Mouse (Mus musculus): ENCODE measurements at regions not wholly inside any gene's neighbourhood (a gene's known extent, or its start where the extent isn't known, plus 50 kb on each side); places are given as distances from the start of the nearest gene placed in this dataset.

DNA sequence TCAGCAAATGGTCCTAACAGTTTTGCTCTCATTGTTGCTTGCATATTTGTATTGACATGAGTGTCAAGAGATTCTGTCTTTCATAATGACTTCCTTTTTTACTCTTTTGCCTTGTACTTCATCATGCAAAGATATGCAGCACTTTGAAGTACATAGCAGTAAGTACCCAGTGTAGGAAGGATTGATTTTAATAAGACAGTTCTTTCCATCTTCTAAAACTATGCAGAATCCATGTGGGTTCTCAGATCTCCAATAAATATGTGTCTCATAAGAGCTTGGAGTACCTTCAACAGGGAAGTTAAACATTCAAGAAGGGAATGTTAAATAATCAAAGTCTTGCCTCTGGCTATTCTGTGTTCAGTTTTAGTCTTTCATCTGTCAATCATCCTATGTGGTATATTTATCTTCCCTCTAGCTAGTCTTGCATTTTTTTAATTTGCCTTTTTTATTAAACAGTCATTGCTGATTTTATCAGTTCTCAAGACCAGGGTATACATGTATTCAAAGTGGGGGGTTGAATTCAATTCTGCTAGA, 926.1 kb downstream of the Slitrk1 start:
- Histone ChIP-seq H3K9me3 (ENCODE audit: control insufficient read depth, low read length) (no peaks in the 10 kb centered on the region), H3K9ac (ENCODE audit: low read depth, low read length, severe bottlenecking) (no peak overlapping the region), H3K27me3 (ENCODE audit: control insufficient read depth, insufficient read depth, low read length) (no peaks in the 10 kb centered on the region), H3K4me1 (ENCODE audit: control insufficient read depth, insufficient read depth, low read length) (no peaks in the 10 kb centered on the region), H3K36me3 (ENCODE audit: control insufficient read depth, insufficient read depth, low read length) (no peaks in the 10 kb centered on the region), H3K27ac (replicated peaks; ENCODE audit: low read depth, low read length) (no peak overlapping the region), H3K4me3 (replicated peaks; ENCODE audit: low read length) (no peak overlapping the region), H3K4me2 (replicated peaks; ENCODE audit: low read depth, low read length, severe bottlenecking) (no peak overlapping the region)
- DNase-seq (ENCODE audit: low spot score) (no peak), ATAC-seq (ENCODE audit: low FRiP score, low read depth) (no peak)
- no peak for TF ChIP-seq POLR2A (IDR thresholded peaks at IDR 0.05; ENCODE audit: borderline replicate concordance, extremely low read depth, insufficient read depth, insufficient read length)

DNA sequence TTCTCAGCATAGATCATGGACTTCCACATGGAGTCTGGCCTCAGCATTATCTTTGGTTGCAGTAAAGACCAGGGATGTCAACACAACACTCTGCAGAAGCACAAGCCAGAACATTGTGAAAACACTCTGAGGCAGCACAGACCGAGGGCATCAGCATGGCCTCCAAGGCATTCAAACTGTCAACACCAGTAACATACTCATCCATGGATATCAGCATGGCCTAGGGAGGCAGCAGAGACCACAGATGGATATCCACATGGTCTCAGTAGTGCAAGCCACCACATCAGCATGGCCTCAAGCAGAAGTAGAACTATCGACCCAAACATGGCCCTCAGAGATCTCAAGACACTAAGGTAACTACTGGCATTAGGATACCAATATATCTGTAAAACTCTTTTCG, 935.8 kb downstream of the Slitrk1 start:
- ATAC-seq (ENCODE audit: low FRiP score, low read depth) (no peak), DNase-seq (ENCODE audit: low spot score) (no peak)
- WGBS, result 83% methylated on average over 3 of the region's 3 CpGs

DNA sequence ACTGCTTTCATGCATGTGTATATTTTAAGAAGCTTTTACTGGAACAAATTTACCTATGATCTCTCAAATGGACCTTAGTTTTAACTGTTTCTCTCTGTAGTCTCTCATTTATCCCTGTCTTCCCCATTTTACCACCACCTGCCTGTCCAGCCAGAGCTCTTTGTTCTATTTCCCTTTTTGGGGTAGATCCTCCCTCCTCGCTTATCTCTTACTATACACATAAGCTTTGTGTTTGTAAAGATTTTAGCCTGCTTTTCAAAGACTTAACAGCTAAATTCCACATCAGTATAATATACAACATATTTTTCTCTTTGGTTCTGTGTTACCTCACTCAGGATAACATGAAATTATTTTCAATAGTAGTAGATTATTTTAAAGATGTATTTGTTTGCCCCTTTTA, 961.9 kb downstream of the Slitrk1 start:
- WGBS, result 79% methylated on average over 1 of the region's 1 CpGs
- no peak for TF ChIP-seq POLR2A (IDR thresholded peaks at IDR 0.05; ENCODE audit: borderline replicate concordance, extremely low read depth, insufficient read depth, insufficient read length)

More for the DNA sequence above, 935.8 kb downstream of the Slitrk1 start:
- H3K27ac ChIP-seq (replicated peaks; ENCODE audit: low read depth, low read length), result no peak overlapping the region
- no peak for TF ChIP-seq POLR2A (IDR thresholded peaks at IDR 0.05; ENCODE audit: borderline replicate concordance, extremely low read depth, insufficient read depth, insufficient read length)
- H3K4me1 ChIP-seq (ENCODE audit: control insufficient read depth, insufficient read depth, low read length), result no peaks in the 10 kb centered on the region
- H3K9me3 ChIP-seq (ENCODE audit: control insufficient read depth, low read length), result no peaks in the 10 kb centered on the region
- H3K4me3 ChIP-seq (replicated peaks; ENCODE audit: low read length), result no peak overlapping the region
- no peaks in the 10 kb centered on the region for H3K27me3 ChIP-seq (ENCODE audit: control insufficient read depth, insufficient read depth, low read length)
- H3K9ac ChIP-seq (ENCODE audit: low read depth, low read length, severe bottlenecking), result no peak overlapping the region
- no peaks in the 10 kb centered on the region for H3K36me3 ChIP-seq (ENCODE audit: control insufficient read depth, insufficient read depth, low read length)
- H3K4me2 ChIP-seq (replicated peaks; ENCODE audit: low read depth, low read length, severe bottlenecking), result no peak overlapping the region

DNA sequence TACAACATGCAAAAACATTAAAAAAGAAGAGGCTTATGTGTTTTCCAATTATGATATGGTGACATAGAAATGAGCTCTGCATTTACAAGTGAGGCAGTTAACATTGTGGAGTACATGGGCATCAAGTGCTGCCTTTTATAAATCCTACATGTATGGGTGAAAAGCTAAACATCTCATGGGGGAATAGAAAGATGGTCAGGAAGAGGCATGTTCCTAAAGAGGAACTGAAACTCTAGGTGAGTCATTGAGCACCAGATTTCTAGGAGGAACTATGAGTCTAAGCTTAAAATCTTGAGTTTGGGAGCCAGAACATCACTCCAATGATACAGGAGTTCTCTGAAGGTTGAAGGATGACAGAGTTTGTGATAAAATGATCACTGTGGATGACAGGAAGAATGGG, 1010.2 kb downstream of the Slitrk1 start:
- no peak for TF ChIP-seq POLR2A (IDR thresholded peaks at IDR 0.05; ENCODE audit: borderline replicate concordance, extremely low read depth, insufficient read depth, insufficient read length)
- no peak for ATAC-seq (ENCODE audit: low FRiP score, low read depth)
- H3K4me2 ChIP-seq (replicated peaks; ENCODE audit: low read depth, low read length, severe bottlenecking), result no peak overlapping the region
- H3K4me1 ChIP-seq (ENCODE audit: control insufficient read depth, insufficient read depth, low read length), result no peaks in the 10 kb centered on the region
- no peak overlapping the region for H3K9ac ChIP-seq (ENCODE audit: low read depth, low read length, severe bottlenecking)
- H3K27ac ChIP-seq (replicated peaks; ENCODE audit: low read depth, low read length), result no peak overlapping the region
- H3K27me3 ChIP-seq (ENCODE audit: control insufficient read depth, insufficient read depth, low read length), result no peaks in the 10 kb centered on the region
- DNase-seq (ENCODE audit: low spot score), result no peak
- H3K9me3 ChIP-seq (ENCODE audit: control insufficient read depth, low read length), result no peaks in the 10 kb centered on the region
- H3K36me3 ChIP-seq (ENCODE audit: control insufficient read depth, insufficient read depth, low read length), result no peaks in the 10 kb centered on the region
- H3K4me3 ChIP-seq (replicated peaks; ENCODE audit: low read length), result no peak overlapping the region

More for the DNA sequence above, 961.9 kb downstream of the Slitrk1 start:
- no peak for ATAC-seq (ENCODE audit: low FRiP score, low read depth)
- no peak overlapping the region for H3K27ac ChIP-seq (replicated peaks; ENCODE audit: low read depth, low read length)
- no peaks in the 10 kb centered on the region for H3K9me3 ChIP-seq (ENCODE audit: control insufficient read depth, low read length)
- no peaks in the 10 kb centered on the region for H3K27me3 ChIP-seq (ENCODE audit: control insufficient read depth, insufficient read depth, low read length)
- H3K4me2 ChIP-seq (replicated peaks; ENCODE audit: low read depth, low read length, severe bottlenecking), result no peak overlapping the region
- H3K4me3 ChIP-seq (replicated peaks; ENCODE audit: low read length), result no peak overlapping the region
- no peaks in the 10 kb centered on the region for H3K4me1 ChIP-seq (ENCODE audit: control insufficient read depth, insufficient read depth, low read length)
- no peak for DNase-seq (ENCODE audit: low spot score)
- no peaks in the 10 kb centered on the region for H3K36me3 ChIP-seq (ENCODE audit: control insufficient read depth, insufficient read depth, low read length)
- no peak overlapping the region for H3K9ac ChIP-seq (ENCODE audit: low read depth, low read length, severe bottlenecking)

DNA sequence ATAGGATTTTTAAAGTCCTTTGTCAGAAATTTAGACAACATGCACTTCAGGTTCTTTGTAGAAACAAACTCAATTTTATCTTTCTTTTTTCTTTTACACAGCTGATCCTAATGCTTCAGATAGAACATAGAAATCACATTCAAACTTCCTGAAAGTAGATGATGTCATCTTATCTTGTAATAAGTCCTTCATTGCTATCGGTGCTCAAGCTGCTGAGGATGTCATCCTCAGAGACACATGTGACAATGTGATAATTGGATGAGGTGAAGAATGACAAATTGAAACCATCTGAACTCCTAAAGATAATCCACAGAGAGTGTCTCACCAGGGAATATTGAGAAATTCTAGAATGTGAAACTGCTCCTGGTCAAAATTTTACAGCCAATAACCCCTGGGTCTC, 1012.1 kb downstream of the Slitrk1 start:
- Histone ChIP-seq H3K4me2 (replicated peaks; ENCODE audit: low read depth, low read length, severe bottlenecking) (no peak overlapping the region), H3K36me3 (ENCODE audit: control insufficient read depth, insufficient read depth, low read length) (no peaks in the 10 kb centered on the region), H3K27me3 (ENCODE audit: control insufficient read depth, insufficient read depth, low read length) (no peaks in the 10 kb centered on the region), H3K9me3 (ENCODE audit: control insufficient read depth, low read length) (no peaks in the 10 kb centered on the region), H3K4me1 (ENCODE audit: control insufficient read depth, insufficient read depth, low read length) (no peaks in the 10 kb centered on the region), H3K9ac (ENCODE audit: low read depth, low read length, severe bottlenecking) (no peak overlapping the region), H3K27ac (replicated peaks; ENCODE audit: low read depth, low read length) (no peak overlapping the region), H3K4me3 (replicated peaks; ENCODE audit: low read length) (no peak overlapping the region)
- TF ChIP-seq POLR2A (IDR thresholded peaks at IDR 0.05; ENCODE audit: borderline replicate concordance, extremely low read depth, insufficient read depth, insufficient read length), result no peak
- DNase-seq (ENCODE audit: low spot score), result no peak
- WGBS, result 47% methylated on average over 1 of the region's 1 CpGs
- ATAC-seq (ENCODE audit: low FRiP score, low read depth), result no peak

DNA sequence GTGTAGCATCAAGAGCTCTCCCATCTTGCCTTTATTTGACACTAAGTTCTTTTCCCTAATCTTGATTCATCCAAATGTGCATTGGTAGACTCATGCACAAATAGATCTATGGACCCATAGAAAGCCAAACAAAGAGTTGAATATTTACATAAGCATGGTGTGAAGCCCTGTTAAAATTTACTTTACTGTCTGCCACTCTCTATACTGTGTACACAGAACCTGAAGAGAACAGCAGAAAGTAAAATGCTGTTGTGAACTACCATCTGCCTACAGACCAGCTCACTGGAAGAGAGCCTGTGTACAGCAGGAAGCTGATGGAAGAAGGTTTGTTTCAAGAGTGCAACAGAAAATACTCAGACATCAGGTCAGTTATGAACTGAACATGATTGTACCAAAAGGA, 1053.1 kb downstream of the Slitrk1 start:
- Histone ChIP-seq H3K4me2 (replicated peaks; ENCODE audit: low read depth, low read length, severe bottlenecking) (no peak overlapping the region), H3K4me3 (replicated peaks; ENCODE audit: low read length) (no peak overlapping the region), H3K9ac (ENCODE audit: low read depth, low read length, severe bottlenecking) (no peak overlapping the region), H3K4me1 (ENCODE audit: control insufficient read depth, insufficient read depth, low read length) (no peaks in the 10 kb centered on the region), H3K9me3 (ENCODE audit: control insufficient read depth, low read length) (no peaks in the 10 kb centered on the region), H3K36me3 (ENCODE audit: control insufficient read depth, insufficient read depth, low read length) (no peaks in the 10 kb centered on the region), H3K27me3 (ENCODE audit: control insufficient read depth, insufficient read depth, low read length) (no peaks in the 10 kb centered on the region), H3K27ac (replicated peaks; ENCODE audit: low read depth, low read length) (no peak overlapping the region)
- ATAC-seq (ENCODE audit: low FRiP score, low read depth) (no peak), DNase-seq (ENCODE audit: low spot score) (no peak)
- no peak for TF ChIP-seq POLR2A (IDR thresholded peaks at IDR 0.05; ENCODE audit: borderline replicate concordance, extremely low read depth, insufficient read depth, insufficient read length)

Data from limb, embryonic 14.5 days (tissue).